Mouse (Mus musculus) cortical plate, adult 2 months (tissue): ENCODE results near the gene Dennd4b.

ENCODE experiments used
- CTCF ChIP-seq: fragments of 200-500 bp; IDR thresholded peaks from 2 replicates; pipeline ENCODE4 v1.5.1; 2011; ENCODE audit warnings: mild to moderate bottlenecking, control low read depth, low read length; ENCODE audit not compliant: insufficient read depth; ENCODE audit errors: extremely low read depth
- POLR2A ChIP-seq: fragments of 200-500 bp; IDR thresholded peaks from 2 replicates; pipeline ENCODE4 v1.6.1; 2011; ENCODE audit warnings: mild to moderate bottlenecking, low read length, control low read depth; ENCODE audit not compliant: insufficient read depth; ENCODE audit errors: extremely low read depth

DNA sequence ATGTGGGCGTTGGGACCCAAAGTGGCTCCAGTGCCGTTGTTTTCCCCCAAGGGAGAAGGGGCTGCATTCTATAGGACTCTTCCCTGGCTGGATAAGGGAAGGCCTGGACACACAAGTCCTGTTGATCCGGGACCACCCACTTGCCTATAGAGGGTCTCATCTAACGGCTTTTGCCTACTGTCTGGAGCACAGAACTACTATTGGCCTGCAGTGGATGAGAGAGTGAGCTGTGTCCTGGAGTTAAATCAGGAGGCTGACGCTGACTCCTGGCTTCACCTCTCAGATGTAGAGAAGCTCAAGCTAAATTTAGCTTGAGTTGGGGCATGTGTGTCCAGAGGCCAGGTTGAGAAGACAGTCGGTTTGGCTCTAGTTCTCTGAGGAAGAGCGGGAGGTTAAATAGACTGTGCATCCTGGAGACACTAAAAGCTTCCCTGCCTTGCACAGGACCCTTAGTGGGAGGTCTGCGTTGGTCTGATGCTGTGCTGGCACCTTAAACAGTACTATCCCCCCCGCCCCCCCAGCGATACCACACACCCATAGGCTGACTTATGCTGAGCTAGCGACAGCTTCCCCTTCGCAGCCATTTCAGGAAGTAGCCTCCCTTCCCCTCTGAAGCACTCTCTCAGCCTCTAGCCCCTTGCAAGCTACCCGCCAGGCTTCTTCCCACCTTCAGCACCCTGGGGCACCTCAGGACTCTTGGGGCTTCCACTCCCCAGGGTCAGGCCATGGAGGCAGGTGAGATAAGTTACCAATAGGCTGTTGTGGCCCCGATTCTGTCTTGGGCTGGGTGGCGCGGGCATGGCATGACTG, 1.2 kb downstream of the Dennd4b start:
- no peak for TF ChIP-seq CTCF
- no peak for TF ChIP-seq POLR2A
